Mouse (Mus musculus): ENCODE results near the gene Nfya. TPM values are rescaled to one million over a fixed set of nuclear protein-coding genes. Genes with fewer than 3 reads are reported as not detected.
A peak's percentile ranks its signal among the peaks of the same experiment; 100 is the strongest.

The Nfya gene
- polyA plus RNA-seq, 1 experiment from 2014 or later: 86.8 TPM

GRCm38 (mm10) chr17:48418174-48418573 lies 8.5 kb upstream of the Nfya start:
- 4% methylated on average over 7 of the region's 7 CpGs for WGBS (ENCODE audit: missing documents)
- H3K36me3 ChIP-seq (ENCODE audit: inconsistent target): peaks cover 24% of the 10 kb centered on the region
- H3K4me3 ChIP-seq (ENCODE audit: inconsistent target): no peak overlapping the region; the same call in 1 of the 2 replicates
- no peak overlapping the region for H3K27ac ChIP-seq
- no peaks in the 10 kb centered on the region for H3K79me2 ChIP-seq (ENCODE audit: inconsistent target)

DNA sequence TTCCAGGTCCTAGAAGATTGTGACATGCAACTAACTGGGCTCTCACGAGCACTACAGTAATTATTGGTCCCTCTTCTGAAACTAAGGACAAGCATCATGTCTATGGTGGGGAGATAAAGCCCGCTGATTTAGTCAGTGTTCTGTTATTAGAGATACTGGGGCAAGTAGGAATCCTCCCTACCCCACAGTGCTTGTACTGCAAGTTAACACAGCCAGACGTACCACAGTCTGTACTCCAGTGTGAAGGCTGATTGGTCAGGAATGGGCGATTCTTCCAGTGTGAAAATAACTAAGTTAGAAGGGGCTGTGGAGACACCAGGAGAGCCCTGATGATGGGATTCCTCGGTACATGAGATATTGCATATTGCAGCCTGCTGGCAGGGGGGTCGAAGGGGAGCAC lies 7.8 kb upstream of the Nfya start:
- Histone ChIP-seq H3K79me2 (ENCODE audit: inconsistent target) (no peaks in the 10 kb centered on the region), H3K36me3 (ENCODE audit: inconsistent target) (peaks cover 24% of the 10 kb centered on the region), H3K27ac (no peak overlapping the region), H3K4me3 (ENCODE audit: inconsistent target) (no peak overlapping the region)
- WGBS (ENCODE audit: missing documents): 71% methylated on average over 6 of the region's 6 CpGs

DNA sequence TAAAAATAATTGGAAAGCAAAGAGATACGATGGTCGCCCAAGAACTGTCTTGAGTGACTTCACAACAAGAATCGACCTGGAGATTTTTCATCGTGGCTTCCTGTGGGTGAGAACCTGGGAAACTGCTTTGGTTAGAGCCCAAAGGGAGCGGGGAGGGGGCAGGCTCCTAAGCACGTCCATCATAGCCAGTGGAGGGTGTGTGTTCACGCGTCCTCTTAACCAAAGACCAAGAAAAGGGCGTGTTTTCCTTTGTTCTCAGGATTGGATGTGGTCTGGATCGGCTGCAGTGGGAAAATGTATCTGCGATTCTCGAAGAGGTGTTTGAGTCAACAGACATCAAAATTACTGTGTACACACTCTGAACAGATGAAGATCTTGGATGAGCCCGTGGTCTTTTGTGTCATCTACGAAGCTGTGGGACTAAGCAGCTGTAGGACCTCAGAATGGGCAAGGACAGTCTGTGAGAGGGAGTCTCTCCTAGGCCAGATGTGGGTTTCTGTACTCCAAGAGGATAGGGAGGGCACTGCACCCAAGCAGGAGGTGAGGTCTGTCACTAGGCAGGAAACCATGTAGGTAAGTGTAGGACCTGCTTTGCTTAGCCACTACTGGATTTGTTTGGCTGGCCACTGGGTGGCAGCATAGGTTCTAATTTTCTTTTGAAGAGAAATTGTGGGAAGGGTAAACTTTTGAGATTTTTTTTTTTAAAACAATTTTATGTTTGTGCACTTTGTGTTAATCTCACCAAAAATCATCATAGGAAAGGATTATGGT lies 6.9 kb upstream of the Nfya start:
- H3K27ac ChIP-seq: no peak overlapping the region
- 92% methylated on average over 12 of the region's 14 CpGs for WGBS (ENCODE audit: missing documents)
- H3K36me3 ChIP-seq (ENCODE audit: inconsistent target): peaks cover 24% of the 10 kb centered on the region
- peaks cover 6% of the 10 kb centered on the region; the same call in 1 of the 2 replicates for H3K79me2 ChIP-seq (ENCODE audit: inconsistent target)
- no peak overlapping the region for H3K4me3 ChIP-seq (ENCODE audit: inconsistent target)

DNA sequence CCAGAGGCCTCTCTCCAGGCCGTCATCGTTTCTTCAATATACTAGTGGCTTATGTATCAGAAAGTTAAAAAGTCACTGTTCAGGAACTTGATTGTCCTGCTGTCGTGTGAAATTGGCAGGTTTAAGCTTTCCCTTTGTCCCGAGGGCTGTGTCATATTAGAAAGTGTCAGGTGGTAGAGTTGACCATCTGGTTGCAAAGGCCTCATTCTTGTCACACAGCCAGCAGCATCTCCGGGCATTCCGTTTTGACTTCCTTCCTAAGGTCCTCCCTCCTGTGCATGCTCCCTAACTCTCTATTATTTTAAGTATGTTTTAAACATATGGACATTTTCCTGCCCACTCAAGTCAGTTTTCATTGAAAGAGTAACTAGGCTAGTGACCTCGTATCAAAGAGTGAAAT lies 6.3 kb upstream of the Nfya start:
- WGBS (ENCODE audit: missing documents): 94% methylated on average over 7 of the region's 7 CpGs
- H3K36me3 ChIP-seq (ENCODE audit: inconsistent target): peaks cover 24% of the 10 kb centered on the region
- H3K4me3 ChIP-seq (ENCODE audit: inconsistent target): no peak overlapping the region
- no peak overlapping the region for H3K27ac ChIP-seq
- peaks cover 12% of the 10 kb centered on the region; the same call in 1 of the 2 replicates for H3K79me2 ChIP-seq (ENCODE audit: inconsistent target)

DNA sequence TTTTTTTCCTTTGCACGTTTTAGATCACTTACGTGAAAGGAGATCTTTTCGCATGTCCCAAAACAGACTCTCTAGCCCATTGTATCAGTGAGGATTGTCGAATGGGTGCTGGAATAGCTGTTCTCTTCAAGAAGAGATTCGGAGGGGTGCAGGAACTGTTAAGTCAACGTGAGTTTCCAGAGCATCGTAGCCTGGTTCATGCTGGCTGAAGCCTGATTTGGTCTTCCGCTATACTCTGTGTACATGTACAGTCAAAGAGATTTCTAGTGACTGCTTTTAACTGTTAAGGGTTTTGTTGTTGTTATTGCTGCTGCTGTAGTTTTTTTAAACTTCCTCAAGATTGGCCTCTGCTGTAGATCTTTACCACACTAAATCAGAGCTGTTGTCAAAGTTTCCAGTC lies 1.5 kb upstream of the Nfya start:
- Histone ChIP-seq H3K27ac (peak overlapping the region; percentile 89), H3K4me3 (ENCODE audit: inconsistent target) (peak overlapping the region; percentile 90), H3K79me2 (ENCODE audit: inconsistent target) (peaks cover 37% of the 10 kb centered on the region), H3K36me3 (ENCODE audit: inconsistent target) (peaks cover 24% of the 10 kb centered on the region)
- WGBS (ENCODE audit: missing documents): 57% methylated on average over 8 of the region's 8 CpGs

DNA sequence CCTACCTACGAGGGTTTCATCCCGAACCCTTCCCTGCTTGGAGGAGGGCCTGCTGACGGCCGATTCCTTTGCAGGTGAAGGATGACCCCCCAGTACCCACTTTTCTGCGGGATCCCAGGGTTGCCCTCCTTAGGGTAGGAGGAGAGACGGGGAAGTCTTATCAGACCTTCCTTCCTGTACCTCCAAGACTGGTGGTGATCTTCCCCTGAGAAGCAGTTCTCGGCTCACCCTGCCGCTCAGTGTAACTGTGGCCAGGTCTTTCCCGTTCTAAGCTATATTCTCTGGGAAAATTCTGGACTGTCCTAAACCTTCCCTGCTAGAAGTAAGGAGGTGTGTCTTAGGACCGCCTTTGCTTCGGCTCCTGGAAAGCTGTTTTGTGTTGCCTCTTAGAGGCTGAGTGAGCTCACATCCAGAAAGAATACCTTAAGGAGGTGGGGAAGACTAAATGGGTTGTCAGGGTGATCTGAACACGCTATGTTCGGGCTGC lies 636 bp upstream of the Nfya start:
- Histone ChIP-seq H3K27ac (peak overlapping the region; percentile 89), H3K79me2 (ENCODE audit: inconsistent target) (peaks cover 46% of the 10 kb centered on the region), H3K36me3 (ENCODE audit: inconsistent target) (peaks cover 19% of the 10 kb centered on the region), H3K4me3 (ENCODE audit: inconsistent target) (peak overlapping the region; percentile 90)
- WGBS (ENCODE audit: missing documents): under 1% methylated on average over 13 of the region's 13 CpGs

GRCm38 (mm10) chr17:48408526-48409291 lies 997 bp downstream of the Nfya start:
- WGBS (ENCODE audit: missing documents): under 1% methylated on average over 44 of the region's 47 CpGs
- H3K79me2 ChIP-seq (ENCODE audit: inconsistent target): peaks cover 62% of the 10 kb centered on the region
- 0 out of 2 replicates have a peak, but pooled peaks cover 5% of the 10 kb centered on the region for H3K36me3 ChIP-seq (ENCODE audit: inconsistent target)

GRCm38 (mm10) chr17:48407910-48408525 lies 1.7 kb downstream of the Nfya start:
- Histone ChIP-seq H3K27ac (peak overlapping the region; percentile 67), H3K36me3 (ENCODE audit: inconsistent target) (no peaks in the 10 kb centered on the region), H3K79me2 (ENCODE audit: inconsistent target) (peaks cover 67% of the 10 kb centered on the region), H3K4me3 (ENCODE audit: inconsistent target) (peak overlapping the region; percentile 54)
- 3% methylated on average over 8 of the region's 8 CpGs for WGBS (ENCODE audit: missing documents)

More at GRCm38 (mm10) chr17:48408526-48409291, 997 bp downstream of the Nfya start:
- Histone ChIP-seq H3K4me3 (ENCODE audit: inconsistent target) (peak overlapping the region; percentile 54), H3K27ac (peak overlapping the region; percentile 74)

- H3K4me3 ChIP-seq (ENCODE audit: inconsistent target): no peak overlapping the region
- no peaks in the 10 kb centered on the region for H3K36me3 ChIP-seq (ENCODE audit: inconsistent target)
- H3K79me2 ChIP-seq (ENCODE audit: inconsistent target): peaks cover 76% of the 10 kb centered on the region
- 37% methylated on average over 4 of the region's 4 CpGs for WGBS (ENCODE audit: missing documents)
- H3K27ac ChIP-seq: peak overlapping the region; percentile 67; the same call in 1 of the 2 replicates
These were observed 2.6 kb downstream of the Nfya start for GRCm38 (mm10) chr17:48407154-48407553.

GRCm38 (mm10) chr17:48404706-48405105 lies 5.0 kb downstream of the Nfya start:
- Histone ChIP-seq H3K27ac (no peak overlapping the region), H3K4me3 (ENCODE audit: inconsistent target) (no peak overlapping the region), H3K36me3 (ENCODE audit: inconsistent target) (peaks cover 9% of the 10 kb centered on the region), H3K79me2 (ENCODE audit: inconsistent target) (peaks cover 89% of the 10 kb centered on the region)
- WGBS (ENCODE audit: missing documents): 94% methylated on average over 1 of the region's 1 CpGs

- peaks cover 18% of the 10 kb centered on the region for H3K36me3 ChIP-seq (ENCODE audit: inconsistent target)
- no peak overlapping the region for H3K4me3 ChIP-seq (ENCODE audit: inconsistent target)
These were observed 5.9 kb downstream of the Nfya start for GRCm38 (mm10) chr17:48403848-48404247.

DNA sequence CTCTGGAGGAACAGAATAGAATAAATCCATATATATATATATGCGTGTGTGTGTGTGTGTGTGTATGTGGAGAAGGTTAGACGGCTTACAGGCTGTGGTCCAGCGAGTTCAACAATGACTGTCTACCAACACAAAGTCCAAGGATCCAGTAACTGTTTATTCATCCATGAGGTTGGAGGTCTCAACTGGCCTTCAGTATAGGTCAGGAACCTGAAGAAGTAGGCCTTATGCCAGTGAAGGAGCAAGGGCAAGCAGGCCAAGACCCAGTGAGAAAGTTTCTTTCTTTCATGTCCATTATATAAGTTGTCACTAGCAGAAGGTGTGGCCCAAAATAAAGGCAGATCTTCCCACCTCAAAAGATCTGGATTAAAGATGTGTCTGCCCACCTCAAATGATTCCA lies 7.0 kb downstream of the Nfya start:
- H3K36me3 ChIP-seq (ENCODE audit: inconsistent target): peaks cover 29% of the 10 kb centered on the region

More at GRCm38 (mm10) chr17:48403848-48404247, 5.9 kb downstream of the Nfya start:
- Histone ChIP-seq H3K27ac (no peak overlapping the region), H3K79me2 (ENCODE audit: inconsistent target) (peaks cover 97% of the 10 kb centered on the region)
- 60% methylated on average over 2 of the region's 2 CpGs for WGBS (ENCODE audit: missing documents)

DNA sequence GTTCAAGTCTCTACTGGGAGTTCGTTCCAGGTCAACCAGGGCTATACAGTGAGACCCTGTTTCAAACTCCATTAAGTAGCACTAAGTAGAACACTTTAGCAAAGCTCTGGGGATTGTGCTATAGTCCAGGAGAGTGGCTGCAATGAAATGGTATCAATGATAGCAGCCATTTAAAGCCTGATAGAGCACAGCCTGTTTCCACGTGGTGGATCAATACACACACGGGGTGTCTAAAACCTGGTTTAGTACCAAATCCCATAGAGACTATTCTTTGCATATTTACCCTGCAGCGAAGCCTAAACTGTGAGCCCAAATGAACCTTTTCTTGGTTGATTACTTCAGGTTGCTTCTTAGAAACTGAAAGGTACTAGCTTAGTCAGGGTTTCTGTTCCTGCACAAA lies 8.0 kb downstream of the Nfya start:
- H3K27ac ChIP-seq: no peak overlapping the region
- peaks cover 33% of the 10 kb centered on the region for H3K36me3 ChIP-seq (ENCODE audit: inconsistent target)
- H3K4me3 ChIP-seq (ENCODE audit: inconsistent target): no peak overlapping the region
- WGBS (ENCODE audit: missing documents): 92% methylated on average over 4 of the region's 4 CpGs
- peaks cover 98% of the 10 kb centered on the region for H3K79me2 ChIP-seq (ENCODE audit: inconsistent target)

More for the DNA sequence above, 7.0 kb downstream of the Nfya start:
- Histone ChIP-seq H3K27ac (no peak overlapping the region), H3K4me3 (ENCODE audit: inconsistent target) (no peak overlapping the region), H3K79me2 (ENCODE audit: inconsistent target) (peaks cover 98% of the 10 kb centered on the region)
- WGBS (ENCODE audit: missing documents): 83% methylated on average over 3 of the region's 3 CpGs

GRCm38 (mm10) chr17:48392616-48393015 lies 17.1 kb downstream of the Nfya start:
- H3K79me2 ChIP-seq (ENCODE audit: inconsistent target): peaks cover 49% of the 10 kb centered on the region

More at GRCm38 (mm10) chr17:48392616-48393015, 17.1 kb downstream of the Nfya start:
- no peak overlapping the region for H3K4me3 ChIP-seq (ENCODE audit: inconsistent target)
- WGBS (ENCODE audit: missing documents): 94% methylated on average over 2 of the region's 3 CpGs
- no peak overlapping the region for H3K27ac ChIP-seq
- peaks cover 92% of the 10 kb centered on the region for H3K36me3 ChIP-seq (ENCODE audit: inconsistent target)
